Mouse (Mus musculus): ENCODE data around the gene Sfxn5.

DNA sequence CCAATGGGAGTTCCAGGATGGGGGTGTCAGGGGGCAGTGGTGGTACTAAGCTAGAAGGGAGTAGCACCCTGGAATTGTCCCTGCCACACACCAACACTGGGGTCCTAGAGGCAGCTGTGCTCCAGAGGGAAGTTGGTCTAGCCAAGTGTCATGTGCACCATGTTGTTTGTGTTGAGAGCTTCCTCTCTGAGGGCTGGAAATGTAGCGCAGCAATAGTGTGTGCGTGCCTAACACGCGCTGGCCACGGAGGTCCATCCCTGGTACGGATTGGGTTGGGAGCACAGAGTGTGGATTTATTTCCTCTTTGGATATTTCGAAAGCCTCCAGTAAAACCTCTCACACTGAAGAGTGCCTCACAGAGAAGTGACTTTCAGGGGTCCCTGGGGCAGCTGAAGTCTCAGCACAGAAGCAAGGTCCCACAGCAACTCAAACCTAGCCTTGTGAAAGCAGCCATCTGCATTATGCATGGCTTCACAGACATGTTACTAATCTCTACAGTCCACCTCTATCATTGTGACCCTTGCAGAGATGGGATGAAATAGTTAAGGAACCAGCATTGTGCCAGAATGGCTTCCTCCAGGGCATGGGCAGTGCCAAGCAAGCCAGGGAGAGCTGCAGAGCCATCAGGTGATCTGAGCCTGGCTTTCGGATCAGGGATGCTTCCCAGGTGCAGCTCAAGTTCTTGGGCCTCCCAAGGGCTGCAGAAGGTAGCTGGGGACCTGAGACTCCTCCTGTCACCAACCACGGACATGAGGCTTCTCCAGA lies 37.6 kb upstream of the Sfxn5 start:
- TF ChIP-seq CTCF (conservative IDR thresholded peaks at IDR 0.05; ENCODE audit: insufficient read depth, insufficient read length, low read depth, low read length) (no peak), POLR2A (IDR thresholded peaks at IDR 0.05; ENCODE audit: low read depth, low read length) (no peak)
